Mouse (Mus musculus): ENCODE data around the gene Gmnn.

DNA sequence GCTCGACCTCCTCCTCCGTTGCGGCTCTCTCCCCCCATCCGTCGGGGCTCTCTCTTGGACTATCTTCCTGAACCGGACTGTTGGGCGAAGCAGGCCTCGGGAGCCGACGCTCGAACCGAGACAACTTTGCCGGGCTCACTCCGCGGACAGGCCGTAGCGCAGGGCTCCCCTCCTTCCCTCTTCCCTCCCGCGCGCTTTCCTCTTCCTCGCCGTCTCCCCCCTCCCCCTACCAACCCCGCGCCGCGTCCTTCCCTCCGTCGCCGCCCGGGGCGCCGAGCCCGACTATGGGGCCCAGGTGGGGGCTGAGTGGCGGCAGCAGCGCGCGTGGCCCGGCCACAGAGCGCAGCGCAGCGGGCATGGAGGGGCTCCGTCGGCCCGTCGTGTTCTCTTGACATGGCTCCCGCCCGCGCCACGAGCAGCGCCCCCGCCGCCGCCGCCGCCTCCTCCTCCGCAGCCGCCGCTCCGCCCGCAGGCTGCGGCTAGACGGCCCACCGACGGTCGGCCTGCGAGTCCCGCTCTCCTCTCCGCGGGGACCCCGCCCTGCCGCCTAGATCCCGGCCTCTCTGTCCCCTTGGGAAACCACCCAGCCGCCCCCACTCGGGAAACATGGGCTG is 39.7 kb upstream of the Gmnn start, which contains the start of gene BC005537:
- TF ChIP-seq POLR2A (IDR thresholded peaks at IDR 0.05; ENCODE audit: insufficient read depth, low read length) (no peak), CTCF (IDR thresholded peaks at IDR 0.05; ENCODE audit: low read depth, low read length) (no peak), EP300 (IDR thresholded peaks at IDR 0.05; ENCODE audit: insufficient read depth, low read depth, low read length) (no peak)

Data from ES-Bruce4 (cell line).